Mouse (Mus musculus): Measurements from ENCODE around the gene Fam198b.

DNA sequence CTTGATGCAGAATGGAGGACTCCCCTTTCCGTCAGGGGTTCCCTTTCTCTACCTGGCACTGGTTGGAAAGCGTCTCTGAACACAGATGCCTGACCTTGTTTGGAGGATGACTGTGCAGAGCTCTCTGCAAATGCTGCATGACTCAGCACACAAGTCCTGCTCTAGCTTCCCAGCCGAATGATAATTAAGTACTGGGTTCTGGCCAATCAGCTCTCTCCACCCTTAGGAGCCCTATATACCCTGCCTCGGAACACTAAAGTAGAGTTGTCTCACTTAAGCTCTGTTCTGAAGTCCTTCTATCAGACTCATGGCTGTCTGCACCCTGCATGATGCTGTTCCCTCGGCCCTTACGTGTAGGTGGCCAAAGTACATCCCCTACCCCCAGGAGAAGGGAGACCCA lies 111.4 kb downstream of the Fam198b start:
- TF ChIP-seq CTCF (IDR thresholded peaks at IDR 0.05; ENCODE audit: low read depth, low read length) (no peak), EP300 (IDR thresholded peaks at IDR 0.05; ENCODE audit: insufficient read depth, low read depth, low read length) (no peak), POLR2A (IDR thresholded peaks at IDR 0.05; ENCODE audit: insufficient read depth, low read length) (no peak)
